Mouse (Mus musculus): ENCODE results near the gene Tnfsf14.

- TF ChIP-seq CTCF (conservative IDR thresholded peaks at IDR 0.05; ENCODE audit: low read length) = no peak
- no peak for TF ChIP-seq POU5F1 (IDR thresholded peaks at IDR 0.05; ENCODE audit: borderline replicate concordance, low read length)
These were observed 1.5 kb upstream of the Tnfsf14 start for GRCm38 (mm10) chr17:57195326-57196010.
